Mouse (Mus musculus) inflammation-experienced regulatory T-cells (primary cell): ENCODE data around the gene Mrm3. TPM values are rescaled to one million over a fixed set of nuclear protein-coding genes. Genes with fewer than 3 reads are reported as not detected.

Experiments used
- polyA plus RNA-seq, 2 experiments: library from polyadenylated mRNA; unstranded; fragments of 100-300 nt; shearing (Covaris generic); gene quantifications; one replicate each; pipeline ENCODE4 v1.2.1; 2017

Mrm3 gene
- 10 to 100 TPM; 14.1 to 17.6 TPM for polyA plus RNA-seq

GRCm38 (mm10) chr11:76242901-76243810 lies at the start of gene Mrm3, which contains the start of gene Glod4:
Gene Mrm3, plus strand, starts transcription at chr11:76243715.
Gene Glod4, minus strand, starts transcription at chr11:76243725.

GRCm38 (mm10) chr11:76217390-76217800 lies 26.1 kb upstream of the Mrm3 start, which contains the start of the genes Dbil5 and Gemin4:
Gene Dbil5, plus strand, starts transcription at chr11:76217608.
Gene Gemin4, minus strand, starts transcription at chr11:76217664.

Other genes starting within 250 kb of the Mrm3 start
- 1 to 10 TPM in 1 of 2 experiments, not detected in 1; 4.3 TPM for gene 1700016K19Rik, start 243.8 kb upstream of the Mrm3 start, polyA plus RNA-seq
- gene Rflnb, start 215.9 kb upstream of the Mrm3 start, polyA plus RNA-seq = 100 to 1,000 TPM in 1 of 2 experiments, 10 to 100 TPM in 1; 33.6 to 119 TPM
- 10 to 100 TPM; 45.1 to 47.0 TPM for gene Vps53, start 64.1 kb upstream of the Mrm3 start, polyA plus RNA-seq
- 1 to 10 TPM; 4.7 to 5.2 TPM for gene Fam57a, start 64.0 kb upstream of the Mrm3 start, polyA plus RNA-seq
- gene Dbil5, start 26.1 kb upstream of the Mrm3 start, polyA plus RNA-seq = under 1 TPM in 1 of 2 experiments, not detected in 1; 0.75 TPM
- 10 to 100 TPM; 18.6 to 30.7 TPM for gene Gemin4, start 26.1 kb upstream of the Mrm3 start, polyA plus RNA-seq
- 10 to 100 TPM; 69.7 to 72.2 TPM for gene Glod4, start within 50 bp of the Mrm3 start, polyA plus RNA-seq
- gene Nxn, start 155.4 kb downstream of the Mrm3 start, polyA plus RNA-seq = 1 to 10 TPM in 1 of 2 experiments, under 1 TPM in 1; 0.63 to 2.4 TPM
- 10 to 100 TPM; 36.8 to 39.8 TPM for gene Timm22, start 163.2 kb downstream of the Mrm3 start, polyA plus RNA-seq